Mouse (Mus musculus): ENCODE measurements around the gene Cacnb4. TPM values are rescaled to one million over a fixed set of nuclear protein-coding genes. Genes with fewer than 3 reads are reported as not detected.

The Cacnb4 gene
- polyA plus RNA-seq, 1 experiment from 2014 or later: 2.0 TPM

- Histone ChIP-seq H3K4me2 (replicated peaks; ENCODE audit: low read depth, low read length) (no peak overlapping the region), H3K36me3 (ENCODE audit: insufficient read depth, low read length) (no peaks in the 10 kb centered on the region), H3K4me3 (ENCODE audit: low read length) (no peak overlapping the region), H3K9ac (replicated peaks; ENCODE audit: low read length) (no peak overlapping the region), H3K27ac (ENCODE audit: low read length) (no peak overlapping the region), H3K27me3 (ENCODE audit: insufficient read depth, low read length) (no peaks in the 10 kb centered on the region), H3K9me3 (ENCODE audit: low read length) (no peaks in the 10 kb centered on the region), H3K4me1 (ENCODE audit: insufficient read depth, low read length) (peaks cover 2% of the 10 kb centered on the region)
- WGBS: 84% methylated on average over 4 of the region's 4 CpGs
- ATAC-seq (ENCODE audit: low FRiP score, low TSS enrichment): no peak
Observed at GRCm38 (mm10) chr2:52613888-52614287, 62.7 kb downstream of the Cacnb4 start.

- WGBS: 46% methylated on average over 1 of the region's 1 CpGs
- no peak overlapping the region for H3K9ac ChIP-seq (replicated peaks; ENCODE audit: low read length)
- no peaks in the 10 kb centered on the region for H3K36me3 ChIP-seq (ENCODE audit: insufficient read depth, low read length)
- no peak overlapping the region for H3K4me3 ChIP-seq (ENCODE audit: low read length)
- ATAC-seq (ENCODE audit: low FRiP score, low TSS enrichment): no peak
- H3K27me3 ChIP-seq (ENCODE audit: insufficient read depth, low read length): no peaks in the 10 kb centered on the region
- no peak overlapping the region for H3K4me2 ChIP-seq (replicated peaks; ENCODE audit: low read depth, low read length)
- H3K4me1 ChIP-seq (ENCODE audit: insufficient read depth, low read length): no peaks in the 10 kb centered on the region
- no peak overlapping the region for H3K27ac ChIP-seq (ENCODE audit: low read length)
- no peaks in the 10 kb centered on the region for H3K9me3 ChIP-seq (ENCODE audit: low read length)
Observed at GRCm38 (mm10) chr2:52609486-52609885, 67.1 kb downstream of the Cacnb4 start.

- ATAC-seq (ENCODE audit: low FRiP score, low TSS enrichment): no peak
- no peak overlapping the region for H3K9ac ChIP-seq (replicated peaks; ENCODE audit: low read length)
- no peaks in the 10 kb centered on the region for H3K9me3 ChIP-seq (ENCODE audit: low read length)
- H3K4me2 ChIP-seq (replicated peaks; ENCODE audit: low read depth, low read length): no peak overlapping the region
- H3K4me3 ChIP-seq (ENCODE audit: low read length): no peak overlapping the region
- H3K36me3 ChIP-seq (ENCODE audit: insufficient read depth, low read length): no peaks in the 10 kb centered on the region
- 75% methylated on average over 5 of the region's 5 CpGs for WGBS
- H3K27me3 ChIP-seq (ENCODE audit: insufficient read depth, low read length): no peaks in the 10 kb centered on the region
- H3K4me1 ChIP-seq (ENCODE audit: insufficient read depth, low read length): no peaks in the 10 kb centered on the region
- no peak overlapping the region for H3K27ac ChIP-seq (ENCODE audit: low read length)
Observed at GRCm38 (mm10) chr2:52607857-52608485, 68.7 kb downstream of the Cacnb4 start.

GRCm38 (mm10) chr2:52606331-52606730 is 70.3 kb downstream of the Cacnb4 start:
- no peak for ATAC-seq (ENCODE audit: low FRiP score, low TSS enrichment)
- H3K27ac ChIP-seq (ENCODE audit: low read length): no peak overlapping the region
- WGBS: 88% methylated on average over 4 of the region's 4 CpGs

GRCm38 (mm10) chr2:52605321-52605720 is 71.3 kb downstream of the Cacnb4 start:
- Histone ChIP-seq H3K4me2 (replicated peaks; ENCODE audit: low read depth, low read length) (no peak overlapping the region), H3K4me1 (ENCODE audit: insufficient read depth, low read length) (no peaks in the 10 kb centered on the region), H3K9ac (replicated peaks; ENCODE audit: low read length) (no peak overlapping the region), H3K4me3 (ENCODE audit: low read length) (no peak overlapping the region), H3K9me3 (ENCODE audit: low read length) (no peaks in the 10 kb centered on the region), H3K36me3 (ENCODE audit: insufficient read depth, low read length) (no peaks in the 10 kb centered on the region), H3K27ac (ENCODE audit: low read length) (no peak overlapping the region), H3K27me3 (ENCODE audit: insufficient read depth, low read length) (no peaks in the 10 kb centered on the region)
- whole genome bisulfite sequencing: 26% methylated on average over 4 of the region's 4 CpGs
- no peak for ATAC-seq (ENCODE audit: low FRiP score, low TSS enrichment)

More at GRCm38 (mm10) chr2:52606331-52606730, 70.3 kb downstream of the Cacnb4 start:
- H3K4me2 ChIP-seq (replicated peaks; ENCODE audit: low read depth, low read length): no peak overlapping the region
- no peaks in the 10 kb centered on the region for H3K27me3 ChIP-seq (ENCODE audit: insufficient read depth, low read length)
- no peaks in the 10 kb centered on the region for H3K4me1 ChIP-seq (ENCODE audit: insufficient read depth, low read length)
- H3K9ac ChIP-seq (replicated peaks; ENCODE audit: low read length): no peak overlapping the region
- H3K4me3 ChIP-seq (ENCODE audit: low read length): no peak overlapping the region
- no peaks in the 10 kb centered on the region for H3K36me3 ChIP-seq (ENCODE audit: insufficient read depth, low read length)
- H3K9me3 ChIP-seq (ENCODE audit: low read length): no peaks in the 10 kb centered on the region

- no peak overlapping the region for H3K9ac ChIP-seq (replicated peaks; ENCODE audit: low read length)
- H3K36me3 ChIP-seq (ENCODE audit: insufficient read depth, low read length): no peaks in the 10 kb centered on the region
- no peaks in the 10 kb centered on the region for H3K4me1 ChIP-seq (ENCODE audit: insufficient read depth, low read length)
- H3K27me3 ChIP-seq (ENCODE audit: insufficient read depth, low read length): no peaks in the 10 kb centered on the region
- ATAC-seq (ENCODE audit: low FRiP score, low TSS enrichment): no peak
- H3K9me3 ChIP-seq (ENCODE audit: low read length): no peaks in the 10 kb centered on the region
- no peak overlapping the region for H3K27ac ChIP-seq (ENCODE audit: low read length)
- H3K4me2 ChIP-seq (replicated peaks; ENCODE audit: low read depth, low read length): no peak overlapping the region
- H3K4me3 ChIP-seq (ENCODE audit: low read length): no peak overlapping the region
- WGBS: 88% methylated on average over 8 of the region's 8 CpGs
Observed at GRCm38 (mm10) chr2:52604651-52605020, 72.0 kb downstream of the Cacnb4 start.

GRCm38 (mm10) chr2:52603935-52604650 is 72.5 kb downstream of the Cacnb4 start:
- H3K27me3 ChIP-seq (ENCODE audit: insufficient read depth, low read length): no peaks in the 10 kb centered on the region

GRCm38 (mm10) chr2:52603421-52603820 is 73.2 kb downstream of the Cacnb4 start:
- Histone ChIP-seq H3K4me1 (ENCODE audit: insufficient read depth, low read length) (no peaks in the 10 kb centered on the region), H3K4me3 (ENCODE audit: low read length) (no peak overlapping the region), H3K36me3 (ENCODE audit: insufficient read depth, low read length) (no peaks in the 10 kb centered on the region), H3K27ac (ENCODE audit: low read length) (no peak overlapping the region), H3K9me3 (ENCODE audit: low read length) (no peaks in the 10 kb centered on the region), H3K27me3 (ENCODE audit: insufficient read depth, low read length) (no peaks in the 10 kb centered on the region), H3K9ac (replicated peaks; ENCODE audit: low read length) (no peak overlapping the region), H3K4me2 (replicated peaks; ENCODE audit: low read depth, low read length) (no peak overlapping the region)
- ATAC-seq (ENCODE audit: low FRiP score, low TSS enrichment): no peak
- WGBS: 76% methylated on average over 6 of the region's 6 CpGs

More at GRCm38 (mm10) chr2:52603935-52604650, 72.5 kb downstream of the Cacnb4 start:
- H3K9ac ChIP-seq (replicated peaks; ENCODE audit: low read length): no peak overlapping the region
- WGBS: 85% methylated on average over 11 of the region's 11 CpGs
- H3K4me2 ChIP-seq (replicated peaks; ENCODE audit: low read depth, low read length): no peak overlapping the region
- no peaks in the 10 kb centered on the region for H3K4me1 ChIP-seq (ENCODE audit: insufficient read depth, low read length)
- no peaks in the 10 kb centered on the region for H3K9me3 ChIP-seq (ENCODE audit: low read length)
- no peaks in the 10 kb centered on the region for H3K36me3 ChIP-seq (ENCODE audit: insufficient read depth, low read length)
- no peak overlapping the region for H3K4me3 ChIP-seq (ENCODE audit: low read length)
- H3K27ac ChIP-seq (ENCODE audit: low read length): no peak overlapping the region
- ATAC-seq (ENCODE audit: low FRiP score, low TSS enrichment): no peak

GRCm38 (mm10) chr2:52602921-52603320 is 73.7 kb downstream of the Cacnb4 start:
- 86% methylated on average over 8 of the region's 8 CpGs for WGBS
- no peak overlapping the region for H3K4me2 ChIP-seq (replicated peaks; ENCODE audit: low read depth, low read length)
- no peak overlapping the region for H3K9ac ChIP-seq (replicated peaks; ENCODE audit: low read length)
- no peaks in the 10 kb centered on the region for H3K4me1 ChIP-seq (ENCODE audit: insufficient read depth, low read length)
- no peak overlapping the region for H3K4me3 ChIP-seq (ENCODE audit: low read length)
- no peak overlapping the region for H3K27ac ChIP-seq (ENCODE audit: low read length)
- no peak for ATAC-seq (ENCODE audit: low FRiP score, low TSS enrichment)
- H3K9me3 ChIP-seq (ENCODE audit: low read length): no peaks in the 10 kb centered on the region
- H3K27me3 ChIP-seq (ENCODE audit: insufficient read depth, low read length): no peaks in the 10 kb centered on the region
- no peaks in the 10 kb centered on the region for H3K36me3 ChIP-seq (ENCODE audit: insufficient read depth, low read length)

GRCm38 (mm10) chr2:52602228-52602627 is 74.4 kb downstream of the Cacnb4 start:
- no peaks in the 10 kb centered on the region for H3K4me1 ChIP-seq (ENCODE audit: insufficient read depth, low read length)
- no peak overlapping the region for H3K27ac ChIP-seq (ENCODE audit: low read length)
- H3K36me3 ChIP-seq (ENCODE audit: insufficient read depth, low read length): no peaks in the 10 kb centered on the region
- no peak overlapping the region for H3K9ac ChIP-seq (replicated peaks; ENCODE audit: low read length)
- no peak overlapping the region for H3K4me3 ChIP-seq (ENCODE audit: low read length)
- no peaks in the 10 kb centered on the region for H3K9me3 ChIP-seq (ENCODE audit: low read length)
- WGBS: 80% methylated on average over 2 of the region's 2 CpGs
- no peaks in the 10 kb centered on the region for H3K27me3 ChIP-seq (ENCODE audit: insufficient read depth, low read length)
- no peak for ATAC-seq (ENCODE audit: low FRiP score, low TSS enrichment)
- H3K4me2 ChIP-seq (replicated peaks; ENCODE audit: low read depth, low read length): no peak overlapping the region
